Mouse (Mus musculus) large intestine, adult 2 months (tissue): ENCODE data around the gene Sec61b. TPM values are rescaled to one million over a fixed set of nuclear protein-coding genes. Genes with fewer than 3 reads are reported as not detected.

ENCODE experiments used
- polyA plus RNA-seq: library from polyadenylated mRNA; depleted of rRNA; stranded (reverse); fragments of >200 nt; gene quantifications from 2 replicates; pipeline ENCODE4 v1.2.3, GENCODE M21; 2012; rRNA removed

The Sec61b gene
- polyA plus RNA-seq, 1 experiment = 461 TPM

Other genes starting within 250 kb of the Sec61b start
- gene Tgfbr1, start 121.4 kb upstream of the Sec61b start, polyA plus RNA-seq = 4.2 and 6.6 TPM in 2 replicates
- gene Alg2, start 325 bp upstream of the Sec61b start, polyA plus RNA-seq = 12.6 and 15.7 TPM in 2 replicates